Comparison of ENCODE assay signal across 23 mouse cellular contexts in the genomic region with DNA sequence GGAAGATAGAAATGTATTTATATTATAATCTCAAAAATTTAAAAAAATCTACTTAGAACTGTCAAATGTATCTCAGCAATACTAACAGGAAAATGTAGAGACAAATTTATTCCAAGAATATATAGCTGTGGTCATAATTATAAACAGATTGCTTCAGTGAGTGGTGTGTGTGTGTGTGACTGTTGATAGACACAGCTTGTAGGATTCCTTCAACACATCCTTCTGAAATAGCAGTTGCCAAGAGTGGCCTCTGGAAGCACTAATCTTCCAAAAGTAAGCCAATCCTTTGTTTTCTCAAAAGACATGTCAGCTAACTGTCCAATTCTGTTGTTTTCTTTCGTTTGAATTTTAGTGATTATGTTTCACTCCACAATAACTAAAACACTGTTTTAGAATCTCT.
"Had no signal": no experiment of that assay in that cellular context is flagged by ENCODE, and none has a peak within 500 bp of the region (broad histone marks: within the 10 kb centered on the region; RNA-seq: fewer than 3 reads in every experiment).

No protein-coding gene starts in this region.

- H3K4me2 ChIP-seq: heart, embryonic 12.5 days; hindbrain, embryonic 12.5 days; hindbrain, embryonic 14.5 days; intestine, embryonic 15.5 days; limb, embryonic 12.5 days had no signal

- H3K36me3 ChIP-seq: heart, embryonic 10.5 days; heart, embryonic 12.5 days; hindbrain, embryonic 10.5 days; hindbrain, embryonic 12.5 days; intestine, embryonic 15.5 days; limb, embryonic 10.5 days; limb, embryonic 12.5 days had no signal

- DNase-seq: gastrocnemius, adult 2 months; gastrocnemius, postnatal 10 days; gastrocnemius, postnatal 25 days; heart, adult 18-20 months; heart, postnatal 4 days; kidney, adult 18-20 months; kidney, adult 8-10 months; kidney, postnatal 10 days; kidney, postnatal 25 days; kidney, postnatal 4 days had no signal

- H3K9me3 ChIP-seq: heart, embryonic 10.5 days; heart, embryonic 12.5 days; hindbrain, embryonic 10.5 days; hindbrain, embryonic 12.5 days; intestine, embryonic 15.5 days; limb, embryonic 10.5 days; limb, embryonic 12.5 days had no signal

- H3K27ac ChIP-seq: gastrocnemius, adult 2 months; heart, embryonic 10.5 days; hindbrain, embryonic 10.5 days; hindbrain, embryonic 12.5 days; hindbrain, embryonic 14.5 days; intestine, embryonic 15.5 days; layer of hippocampus, adult 2 months; left cerebral cortex, adult 2 months; limb, embryonic 10.5 days; limb, embryonic 12.5 days had no signal

- H3K27me3 ChIP-seq: heart, embryonic 12.5 days; hindbrain, embryonic 12.5 days; intestine, embryonic 15.5 days; limb, embryonic 12.5 days had no signal

- H3K4me1 ChIP-seq: heart, embryonic 10.5 days; heart, embryonic 12.5 days; hindbrain, embryonic 10.5 days; hindbrain, embryonic 12.5 days; intestine, embryonic 15.5 days; limb, embryonic 10.5 days; limb, embryonic 12.5 days had no signal

- H3K4me3 ChIP-seq: gastrocnemius, adult 2 months; heart, embryonic 10.5 days; heart, embryonic 12.5 days; hindbrain, embryonic 10.5 days; hindbrain, embryonic 12.5 days; intestine, embryonic 15.5 days; layer of hippocampus, adult 2 months; left cerebral cortex, adult 2 months; limb, embryonic 10.5 days; limb, embryonic 12.5 days had no signal

- ATAC-seq: hindbrain, embryonic 16.5 days; inflammation-experienced regulatory T-cells, adult 6 months; intestine, embryonic 15.5 days; intestine, postnatal 0 days had no signal

- H3K9ac ChIP-seq: heart, embryonic 12.5 days; hindbrain, embryonic 12.5 days; hindbrain, embryonic 14.5 days; intestine, embryonic 15.5 days; limb, embryonic 12.5 days had no signal
